Mouse (Mus musculus): ENCODE results near the gene Actb.

Actb gene

DNA sequence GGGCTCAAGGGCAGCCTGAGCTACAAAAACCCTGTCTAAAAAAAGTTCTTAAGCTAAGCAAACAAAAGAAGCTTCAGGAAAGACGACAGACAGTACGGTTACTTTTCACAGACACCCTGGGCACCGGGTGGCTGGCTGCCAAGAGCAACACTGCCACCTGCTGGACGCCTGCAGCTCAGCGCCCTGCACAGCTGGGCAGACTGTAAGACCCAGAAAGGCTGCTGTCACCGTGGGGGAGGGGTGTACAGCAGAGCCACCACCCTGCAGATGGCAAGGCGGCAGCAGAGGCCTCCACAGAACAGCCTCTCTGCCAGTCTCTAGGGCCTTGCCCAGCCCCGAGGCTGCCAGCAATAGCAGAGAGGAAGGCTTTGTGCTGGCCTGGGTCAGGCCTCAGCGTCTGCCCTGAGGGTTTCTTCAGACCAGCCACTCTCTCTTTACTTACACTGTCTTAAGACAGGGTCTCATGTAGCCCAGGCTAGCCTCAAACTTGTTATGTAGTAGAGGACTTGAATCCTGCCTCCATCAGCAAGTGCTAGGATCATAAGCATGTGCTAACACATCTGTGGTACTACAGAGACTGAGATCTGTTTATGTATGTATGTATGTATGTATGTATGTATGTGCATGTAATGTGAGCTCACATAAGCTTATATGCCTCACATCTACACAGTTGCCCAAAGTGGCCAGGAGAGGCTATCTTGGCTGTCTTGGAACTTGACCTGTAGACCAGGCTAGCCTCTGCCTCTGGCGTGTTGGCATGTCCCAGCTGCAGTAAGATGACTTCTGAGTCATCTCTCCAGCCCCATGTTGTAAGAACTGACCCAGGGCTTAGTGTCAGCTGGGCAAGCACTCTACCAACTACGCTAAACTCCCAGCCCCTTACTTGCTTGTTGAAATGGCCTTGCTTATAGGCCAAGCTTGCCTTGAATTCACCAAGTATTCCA, 28.9 kb downstream of the Actb start:
- peak; percentile 70 for DNase-seq (ENCODE audit: low spot score)

DNA sequence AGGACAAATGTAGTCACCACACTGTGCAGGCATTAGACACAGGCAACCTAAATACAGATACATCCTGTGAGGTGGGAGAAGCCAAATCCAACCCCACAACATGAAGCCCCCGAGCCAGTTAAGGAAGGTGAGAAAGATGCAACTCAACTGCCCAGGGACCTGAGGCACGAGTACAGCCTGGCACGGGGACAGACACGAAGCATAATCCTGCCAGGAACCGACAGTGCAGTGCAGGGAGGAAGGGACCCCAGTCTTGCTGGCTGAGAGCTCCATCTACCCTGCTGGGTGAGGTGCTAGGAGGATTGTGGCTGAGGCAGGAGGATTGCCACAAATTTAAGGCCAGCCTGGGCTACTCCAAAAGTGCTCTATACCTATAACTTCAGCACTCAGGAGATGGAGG, 29.7 kb downstream of the Actb start:
- DNase-seq (ENCODE audit: low spot score), result no peak

DNA sequence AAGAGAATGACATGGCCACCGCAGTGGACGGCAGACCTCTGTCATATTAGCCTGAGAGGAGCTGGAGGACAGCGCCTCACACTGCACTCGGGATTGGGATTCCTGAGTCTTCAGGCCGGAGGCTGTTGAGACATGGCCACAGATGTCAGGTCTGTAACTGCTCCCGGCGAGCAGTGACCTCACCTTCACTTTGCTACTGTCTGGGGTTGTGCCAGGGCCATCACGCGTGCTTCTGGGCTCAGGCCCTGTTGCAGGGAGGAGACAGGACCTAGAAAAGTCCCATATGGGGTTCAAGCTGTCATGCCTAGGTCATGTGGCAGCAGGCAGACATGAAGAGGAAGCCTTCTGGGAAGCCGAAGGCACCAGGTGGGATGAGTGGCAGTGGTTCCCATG, 31.0 kb downstream of the Actb start:
- no peak for DNase-seq (ENCODE audit: low spot score)

DNA sequence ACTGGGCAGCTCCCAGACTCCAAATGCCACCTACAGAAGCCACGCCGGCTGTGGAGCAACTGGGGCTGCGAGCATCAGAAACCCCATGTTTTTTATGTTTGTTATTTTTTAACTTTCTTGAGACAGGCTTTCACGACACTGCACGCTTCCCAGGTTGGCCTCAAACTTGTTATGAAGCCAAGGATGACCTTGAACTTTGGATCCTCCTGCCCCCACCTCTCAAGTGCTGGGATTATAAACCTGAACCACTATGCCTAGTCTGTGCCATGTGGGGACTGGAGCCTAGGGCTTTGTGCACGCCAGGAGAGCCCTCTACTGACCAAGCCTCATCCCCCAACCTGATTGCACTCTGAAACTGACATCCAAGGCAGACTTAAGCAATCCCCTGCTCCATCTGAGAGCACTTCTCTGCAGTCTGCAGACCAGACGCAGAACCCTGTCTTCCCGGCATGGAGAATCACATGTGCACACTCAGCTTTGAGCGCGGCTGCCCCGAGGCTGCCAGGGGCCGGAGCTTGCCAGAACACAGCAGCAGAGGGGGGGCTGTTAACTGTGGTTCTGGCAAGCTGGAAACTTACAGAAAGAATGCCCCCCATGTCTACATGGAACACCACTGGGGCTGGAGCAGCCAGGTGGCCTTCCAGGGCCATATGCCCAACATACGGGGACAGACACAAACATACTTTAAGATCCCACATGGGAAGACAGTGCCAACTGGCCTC, 31.6 kb downstream of the Actb start:
- DNase-seq (ENCODE audit: low spot score), result no peak

DNA sequence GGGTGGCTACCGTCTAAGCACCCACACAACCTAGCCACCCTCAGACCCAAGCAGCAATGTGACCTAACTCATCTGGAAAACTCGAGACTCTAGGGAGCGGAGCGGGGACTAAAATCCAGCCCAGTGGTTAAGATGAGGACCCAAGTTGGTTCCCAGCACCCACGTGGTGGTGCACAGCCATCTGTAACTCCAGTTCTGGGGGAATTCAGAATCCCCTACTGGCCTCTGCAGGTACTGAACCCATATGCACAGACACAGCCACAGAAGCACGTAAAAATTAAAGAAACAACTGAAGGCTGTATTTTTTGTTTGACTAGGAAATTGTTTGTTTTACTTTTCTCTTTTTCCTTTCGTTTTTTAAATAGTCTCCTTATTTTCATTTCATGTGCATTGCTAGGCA, 32.8 kb downstream of the Actb start:
- no peak for DNase-seq (ENCODE audit: low spot score)

DNA sequence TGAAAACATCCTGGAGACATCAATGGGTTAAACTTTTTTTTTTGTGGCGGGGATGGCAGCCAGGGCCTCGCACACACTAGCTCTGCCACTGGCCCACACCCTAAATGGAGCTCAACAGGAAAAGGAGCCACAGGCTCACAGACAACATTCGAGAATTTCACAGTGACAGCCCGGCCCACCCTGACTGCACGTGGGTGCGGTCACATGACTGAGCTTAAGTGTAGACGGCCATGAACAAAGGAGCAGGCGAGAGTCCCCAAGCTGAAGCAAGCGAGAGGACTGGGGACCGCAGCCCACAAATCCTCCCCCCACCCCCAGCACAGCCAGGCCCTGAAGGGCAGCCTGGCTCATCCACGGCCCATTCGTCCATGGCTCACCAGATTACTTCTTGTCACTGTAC, 34.8 kb downstream of the Actb start:
- DNase-seq (ENCODE audit: low spot score), result no peak

DNA sequence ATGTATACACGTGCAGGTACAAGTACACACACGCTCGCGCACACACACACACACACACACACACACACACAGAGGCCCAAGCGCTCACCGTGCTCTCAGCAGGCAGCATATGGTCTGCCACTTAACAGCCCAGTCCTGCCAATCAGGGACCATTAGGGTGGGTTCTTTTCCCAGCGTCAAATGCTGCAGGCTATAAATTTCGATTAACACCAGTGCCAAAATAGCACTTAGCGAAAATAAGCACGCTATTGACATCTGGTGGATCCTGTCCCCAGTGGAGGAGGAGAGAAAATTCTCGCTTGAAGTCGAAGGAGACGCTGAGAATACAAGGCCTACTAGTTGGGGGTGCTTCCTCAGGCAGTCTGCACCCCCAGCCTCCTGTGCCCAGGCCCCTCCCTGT, 37.1 kb downstream of the Actb start:
- no peak for DNase-seq (ENCODE audit: low spot score)

DNA sequence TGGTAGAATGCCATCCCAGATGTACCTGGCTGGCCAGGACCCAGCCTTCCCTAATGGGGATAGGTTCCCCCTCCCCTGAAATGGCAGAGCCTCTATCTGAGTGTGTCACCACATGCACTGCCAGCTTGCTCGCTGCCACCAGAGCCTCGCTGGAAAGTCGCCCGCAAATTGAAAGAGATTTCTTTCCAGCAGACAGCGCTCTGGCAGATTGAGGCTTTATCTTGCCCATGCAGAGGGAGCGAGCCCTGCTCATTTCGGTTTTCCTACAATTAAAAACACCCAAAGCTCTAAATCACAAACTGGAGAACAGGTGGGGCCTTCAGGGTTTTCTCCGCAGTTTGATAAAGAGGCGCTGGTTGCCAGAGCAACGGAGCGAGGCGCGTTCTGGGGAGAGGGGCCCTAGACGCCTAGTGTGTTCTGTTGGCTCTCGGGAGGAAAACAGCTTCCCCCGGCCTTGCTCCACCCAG, 48.8 kb downstream of the Actb start:
- no peak for DNase-seq (ENCODE audit: low spot score)

DNA sequence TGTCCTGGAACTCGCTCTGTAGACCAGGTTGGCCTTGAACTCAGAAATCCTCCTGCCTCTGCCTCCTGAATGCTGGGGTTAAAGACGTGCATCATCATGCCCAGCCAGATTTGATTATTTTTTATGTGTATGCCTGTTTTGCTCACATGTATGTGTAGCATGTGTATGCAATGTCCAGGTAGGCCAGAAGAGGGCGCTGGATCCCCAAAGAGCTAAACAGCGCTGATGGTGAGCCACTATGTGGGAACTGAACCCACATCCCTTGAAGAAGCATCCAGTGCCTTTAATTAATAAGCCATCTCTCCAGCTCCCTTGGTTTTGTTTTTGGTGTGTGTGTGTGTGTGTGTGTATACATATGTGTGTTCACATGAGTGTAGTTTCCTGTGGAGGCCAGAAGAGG, 50.1 kb downstream of the Actb start:
- no peak for DNase-seq (ENCODE audit: low spot score)

DNA sequence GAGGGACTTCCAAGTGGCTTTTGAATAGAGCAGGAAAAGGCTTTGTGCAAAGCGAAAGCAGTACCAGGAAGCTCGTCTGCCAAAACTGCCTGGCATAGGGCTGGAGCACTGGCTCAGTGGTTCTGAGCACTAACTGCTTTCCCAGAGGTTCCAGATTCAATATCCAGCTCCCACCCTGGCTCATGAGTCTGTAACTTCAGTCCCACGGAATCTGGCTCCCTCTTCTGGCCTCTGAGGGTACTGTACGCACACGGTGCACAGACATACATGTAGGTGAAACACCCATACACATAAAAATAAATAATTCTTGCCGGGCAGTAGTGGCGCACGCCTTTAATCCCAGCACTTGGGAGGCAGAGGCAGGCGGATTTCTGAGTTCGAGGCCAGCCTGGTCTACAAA, 51.7 kb downstream of the Actb start:
- DNase-seq (ENCODE audit: low spot score), result peak; percentile 47

DNA sequence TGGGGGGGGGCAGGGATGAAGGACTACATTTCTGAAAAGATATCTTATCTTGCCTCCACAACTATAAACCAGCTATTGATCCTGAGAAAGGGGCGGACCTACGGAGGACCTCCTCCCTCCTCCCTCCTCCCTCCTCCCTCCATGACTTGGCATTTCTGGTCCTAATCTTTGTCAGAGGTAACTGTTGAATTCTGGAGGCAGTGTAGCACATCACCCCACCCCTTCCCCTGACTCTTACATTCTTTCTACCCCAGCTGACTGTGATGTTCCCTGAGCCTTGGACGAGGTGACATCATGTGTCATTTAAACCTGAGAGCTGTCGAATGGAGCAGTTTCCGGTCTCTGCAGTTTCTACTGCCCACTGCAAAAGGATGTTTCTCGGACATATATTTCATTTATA, 53.0 kb downstream of the Actb start:
- no peak for DNase-seq (ENCODE audit: low spot score)
